Mouse (Mus musculus) neural tube, embryonic 14.5 days (tissue): ENCODE measurements around the gene Cdk5r2. TPM values are rescaled to one million over a fixed set of nuclear protein-coding genes. Genes with fewer than 3 reads are reported as not detected.
A peak's percentile ranks its signal among the peaks of the same experiment; 100 is the strongest.

Experiments used
- ATAC-seq: fragments of 200-750 bp; cut with Nextera tagmentation; 2 replicates; pipeline ENCODE4 v1.8.0; 2017; ENCODE audit warnings: low read depth, mild to moderate bottlenecking, moderate TSS enrichment, moderate library complexity
- H3K27ac ChIP-seq: fragments of 300-500 bp; sonication (generic); 2 replicates; pipeline ENCODE4 v1.5.1; 2014; ENCODE audit warnings: low read depth, mild to moderate bottlenecking, control low read depth, low read length, moderate library complexity, mixed read lengths
- H3K27me3 ChIP-seq: fragments of 300-500 bp; sonication (generic); 2 replicates; pipeline ENCODE4 v1.6.1; 2014; ENCODE audit warnings: low read length; ENCODE audit not compliant: control insufficient read depth, insufficient read depth
- H3K36me3 ChIP-seq: fragments of 300-500 bp; sonication (generic); 2 replicates; pipeline ENCODE4 v1.6.1; 2014; ENCODE audit warnings: low read length, mixed read lengths; ENCODE audit not compliant: control insufficient read depth, insufficient read depth
- H3K4me1 ChIP-seq: fragments of 300-500 bp; sonication (generic); 2 replicates; pipeline ENCODE4 v1.6.1; 2014; ENCODE audit warnings: low read length; ENCODE audit not compliant: control insufficient read depth, insufficient read depth
- H3K4me2 ChIP-seq: fragments of 300-500 bp; sonication (generic); 2 replicates; pipeline ENCODE4 v1.6.1; 2014; ENCODE audit warnings: mild to moderate bottlenecking, low read depth, low read length, control low read depth
- H3K4me3 ChIP-seq: fragments of 300-500 bp; sonication (generic); 2 replicates; pipeline ENCODE4 v1.5.1; 2014; ENCODE audit warnings: low read depth, low read length, control low read depth, mixed read lengths
- H3K9ac ChIP-seq: fragments of 300-500 bp; sonication (generic); replicated peaks from 2 replicates; pipeline ENCODE4 v1.6.1; 2014; ENCODE audit warnings: low read depth, mild to moderate bottlenecking, control low read depth, low read length, mixed read lengths
- H3K9me3 ChIP-seq: fragments of 300-500 bp; sonication (generic); 2 replicates; pipeline ENCODE4 v1.6.1; 2016; ENCODE audit warnings: low read length; ENCODE audit not compliant: control insufficient read depth
- WGBS: fragments of 180-500 bp; shearing (Covaris S2); extraction: QIAGEN DNeasy Blood & Tissue Kit; methylation state at CpG from one replicate; pipeline ENCODE4 v1.1.7; 2014; 5-methylcytosine and 5-hydroxymethylcytosine counted together
- polyA plus RNA-seq: library from polyadenylated mRNA; unstranded; fragments of >200 nt; fragmentation: Nextera tagmentation; extraction: Ambion mirVana; gene quantifications from 2 replicates; pipeline ENCODE4 v1.2.1, GENCODE M21; 2014

The Cdk5r2 gene
- 14.4 and 19.6 TPM in 2 replicates for polyA plus RNA-seq

DNA sequence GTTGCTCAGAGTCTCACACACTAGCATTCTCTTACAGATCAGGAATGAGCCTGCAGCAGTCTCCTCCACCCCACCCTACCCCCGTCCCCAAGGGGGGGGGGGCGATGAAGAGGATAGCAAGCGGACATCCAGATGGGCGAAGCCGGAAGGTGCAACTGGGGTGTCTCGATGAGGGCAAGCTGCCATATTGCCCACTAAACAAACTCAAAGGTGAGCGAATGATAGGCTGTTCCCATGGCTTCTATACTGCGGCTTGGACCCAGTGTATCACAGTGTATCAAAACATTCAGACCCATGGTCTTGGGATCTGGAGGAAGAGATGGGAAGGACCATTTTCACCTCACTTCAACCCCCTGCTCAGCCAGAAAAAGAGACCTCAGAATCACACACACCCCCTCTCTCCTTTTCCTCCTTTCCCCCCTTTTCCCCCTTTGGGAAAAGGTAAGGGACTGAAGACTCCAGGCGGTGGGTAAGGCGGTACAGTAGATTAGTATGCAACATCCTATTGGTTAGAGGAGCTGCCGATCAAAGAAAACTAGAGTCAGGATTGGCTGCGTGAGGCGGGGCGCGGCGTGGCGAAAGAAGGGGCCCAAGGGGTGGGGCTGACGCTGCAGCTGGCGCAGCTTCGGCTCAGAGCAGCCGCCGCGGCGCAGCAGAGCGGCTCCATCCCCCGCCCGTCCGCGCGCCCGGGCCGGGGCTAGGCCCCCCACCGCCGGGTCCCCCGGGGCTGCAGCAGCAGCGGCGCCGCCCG is at the start of gene Cdk5r2:
Cdk5r2 (plus strand) TSS at position 629 of the 751 bp plus-strand sequence.
- H3K4me1 ChIP-seq: peaks cover 24% of the 10 kb centered on the region
- peak within 1 kb of the TSS; percentile 93 for H3K9ac ChIP-seq
- 2% methylated on average over 39 of the region's 39 CpGs for WGBS
- peak within 1 kb of the TSS; percentile 83 for H3K4me2 ChIP-seq
- peak within 1 kb of the TSS; percentile 94 for H3K4me3 ChIP-seq
- H3K36me3 ChIP-seq: no peaks in the 10 kb centered on the region
- ATAC-seq: peak; percentile 90
- peak within 1 kb of the TSS; percentile 85 for H3K27ac ChIP-seq
- H3K9me3 ChIP-seq: no peaks in the 10 kb centered on the region
- H3K27me3 ChIP-seq: peaks cover 11% of the 10 kb centered on the region; the same call in 1 of the 2 replicates

DNA sequence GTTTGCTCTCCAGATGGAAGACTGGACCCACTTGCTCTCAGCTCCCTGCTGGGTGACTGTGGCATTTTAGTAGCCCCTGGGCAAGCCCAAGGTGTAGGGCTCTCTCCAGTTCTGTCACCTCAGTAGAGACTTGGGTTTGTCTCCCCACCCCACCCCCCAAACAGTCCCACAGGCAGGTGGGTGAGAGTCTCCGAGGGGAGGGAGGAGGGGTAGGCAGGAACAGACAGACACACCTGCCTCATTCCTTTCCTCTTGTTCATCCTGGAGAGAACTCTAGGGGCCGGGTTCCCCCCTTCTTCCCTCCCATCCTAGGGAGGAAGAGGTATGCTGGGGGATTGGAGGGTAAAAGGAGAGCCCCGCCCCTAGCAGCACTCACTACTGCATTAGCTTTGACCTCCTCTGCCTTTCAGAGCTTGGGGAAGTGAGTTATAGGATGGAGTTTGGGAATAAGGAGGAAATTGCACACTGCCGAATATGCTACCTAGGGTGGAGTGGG is 49.3 kb upstream of the Cdk5r2 start:
- peaks cover 27% of the 10 kb centered on the region for H3K27me3 ChIP-seq
- no peak overlapping the region for H3K27ac ChIP-seq
- no peak overlapping the region for H3K9ac ChIP-seq
- WGBS: 15% methylated on average over 4 of the region's 4 CpGs
- no peak overlapping the region for H3K4me2 ChIP-seq
- H3K9me3 ChIP-seq: no peaks in the 10 kb centered on the region
- H3K36me3 ChIP-seq: no peaks in the 10 kb centered on the region
- no peak for ATAC-seq
- no peak overlapping the region for H3K4me3 ChIP-seq
- peaks cover 27% of the 10 kb centered on the region for H3K4me1 ChIP-seq

DNA sequence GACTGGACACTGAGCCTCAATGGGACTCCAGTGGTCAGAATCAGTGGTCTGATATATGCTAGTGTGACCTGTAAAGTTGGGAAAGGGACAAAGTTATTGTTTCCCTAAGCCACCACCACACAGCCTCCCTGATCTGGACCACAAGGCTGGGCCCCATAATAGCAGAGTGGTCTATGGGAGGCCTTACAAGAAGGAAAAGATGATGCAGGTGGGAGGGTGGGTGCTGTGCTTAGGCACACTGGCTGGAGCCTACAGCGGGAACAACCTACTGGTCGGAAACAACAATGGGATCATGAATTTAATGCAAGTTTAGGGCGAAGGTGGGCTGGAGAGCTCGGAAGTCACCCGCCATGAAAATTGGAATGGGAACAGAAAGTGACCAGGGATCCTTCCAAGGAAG is 48.9 kb upstream of the Cdk5r2 start:
- WGBS: 22% methylated on average over 5 of the region's 5 CpGs
- Histone ChIP-seq H3K27ac (no peak overlapping the region), H3K36me3 (no peaks in the 10 kb centered on the region), H3K4me1 (peaks cover 22% of the 10 kb centered on the region), H3K4me2 (no peak overlapping the region), H3K27me3 (peaks cover 23% of the 10 kb centered on the region), H3K9ac (no peak overlapping the region), H3K9me3 (no peaks in the 10 kb centered on the region), H3K4me3 (no peak overlapping the region)
- ATAC-seq: no peak

DNA sequence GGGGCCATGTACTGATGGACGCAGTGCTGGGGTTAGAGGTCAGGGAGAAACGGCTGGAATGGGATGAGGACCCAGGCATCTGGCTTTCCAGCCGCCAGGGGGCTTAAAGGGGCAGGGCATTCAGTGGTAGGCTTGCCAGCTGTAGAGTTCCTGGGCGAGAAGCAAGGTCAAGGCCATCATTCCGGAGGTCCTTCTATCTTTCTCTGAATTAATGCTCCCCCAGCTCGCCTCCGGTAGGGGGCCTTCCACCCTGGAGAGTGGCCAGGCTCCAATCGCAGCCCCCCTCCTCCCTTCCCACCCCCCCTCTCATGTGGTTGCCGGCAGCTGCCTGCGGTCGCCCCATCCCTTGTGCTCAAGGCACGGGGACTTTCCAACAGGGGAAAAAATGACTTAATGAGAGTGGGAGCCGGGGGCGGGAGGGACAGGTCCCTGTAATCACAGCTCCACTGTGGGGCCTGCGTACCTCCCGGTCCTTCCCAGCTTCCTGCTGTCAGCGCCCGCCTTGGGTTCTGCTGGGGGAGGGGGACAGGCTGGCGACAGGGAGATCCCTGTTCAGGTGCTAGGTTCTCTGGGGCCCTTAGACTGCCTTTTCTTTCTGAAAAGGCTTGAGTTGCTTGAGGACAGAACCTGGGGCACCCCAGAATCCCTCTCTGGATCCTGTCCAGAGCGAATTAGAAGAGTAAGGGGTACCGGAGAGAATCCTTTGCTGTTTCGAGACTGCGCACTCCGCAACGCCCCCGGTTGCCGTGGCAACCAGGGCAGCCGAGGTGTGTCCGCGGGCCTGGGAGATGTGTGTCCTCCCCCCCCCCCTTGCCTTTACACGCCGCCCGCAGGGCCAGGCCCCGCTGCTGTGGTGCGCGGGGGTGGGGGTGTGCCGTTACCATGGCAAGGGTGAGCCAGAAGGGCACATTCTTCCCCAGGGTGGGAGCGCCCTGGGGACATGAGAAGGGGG is 48.1 kb upstream of the Cdk5r2 start:
- peak overlapping the region; percentile 17 for H3K9ac ChIP-seq
- H3K4me3 ChIP-seq: peak overlapping the region; percentile 31
- peaks cover 22% of the 10 kb centered on the region for H3K4me1 ChIP-seq
- under 1% methylated on average over 38 of the region's 38 CpGs for WGBS
- H3K9me3 ChIP-seq: no peaks in the 10 kb centered on the region
- H3K4me2 ChIP-seq: peak overlapping the region; percentile 64
- peak; percentile 32 for ATAC-seq
- no peak overlapping the region for H3K27ac ChIP-seq
- no peaks in the 10 kb centered on the region for H3K36me3 ChIP-seq
- H3K27me3 ChIP-seq: peaks cover 19% of the 10 kb centered on the region; the same call in 1 of the 2 replicates

DNA sequence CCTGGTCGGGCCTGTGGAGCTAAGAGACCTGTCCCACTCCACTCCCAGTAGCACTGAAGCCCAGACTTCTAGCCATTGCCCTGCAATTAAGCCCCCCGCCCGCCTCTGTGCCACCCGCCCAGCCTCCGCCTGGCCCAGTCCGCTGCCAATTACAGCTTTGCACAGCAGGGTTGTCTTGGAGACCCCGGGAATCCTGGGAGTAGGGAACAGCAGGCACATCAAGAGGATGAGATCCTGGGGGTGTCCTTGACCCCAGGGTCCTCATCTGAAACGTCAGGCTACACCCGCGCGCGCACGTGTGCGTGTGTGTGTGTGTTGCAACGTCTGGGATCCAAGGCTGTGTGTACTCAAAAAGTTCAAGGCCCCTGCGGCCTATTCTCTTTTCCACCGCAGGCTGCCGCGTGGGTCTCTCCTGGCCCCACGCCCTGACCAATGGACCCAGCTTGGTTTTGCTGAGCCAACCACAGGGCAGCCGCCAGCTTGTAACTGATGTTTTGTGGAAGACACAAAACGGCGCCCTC is 47.1 kb upstream of the Cdk5r2 start:
- Histone ChIP-seq H3K27me3 (peaks cover 12% of the 10 kb centered on the region; the same call in 1 of the 2 replicates), H3K4me1 (peaks cover 22% of the 10 kb centered on the region), H3K27ac (no peak overlapping the region), H3K9me3 (no peaks in the 10 kb centered on the region), H3K4me2 (peak overlapping the region; percentile 64), H3K36me3 (no peaks in the 10 kb centered on the region), H3K4me3 (no peak overlapping the region), H3K9ac (no peak overlapping the region)
- 2% methylated on average over 23 of the region's 23 CpGs for WGBS
- ATAC-seq: peak; percentile 18; the same call in 1 of the 2 replicates

DNA sequence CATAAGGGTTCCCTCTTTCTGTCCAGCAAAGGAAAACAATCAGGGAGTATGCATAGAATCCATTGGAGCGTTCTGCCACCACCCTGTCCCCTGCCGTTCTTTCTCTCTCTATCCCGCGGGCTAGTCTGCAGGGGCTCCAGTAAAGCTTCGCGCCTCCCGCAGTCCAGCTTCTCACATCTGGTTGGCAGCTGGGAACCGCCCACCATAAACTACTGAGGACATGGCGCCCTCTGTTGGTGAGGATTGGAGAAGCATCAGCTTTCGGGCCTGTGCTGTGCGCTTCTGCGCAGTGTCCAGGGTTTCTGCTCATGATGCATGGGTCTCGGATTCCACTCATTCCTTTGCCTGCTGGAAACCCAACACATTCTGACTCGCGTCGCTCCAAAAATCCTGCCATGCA is 46.7 kb upstream of the Cdk5r2 start:
- WGBS: 0% methylated on average over 16 of the region's 16 CpGs
- Histone ChIP-seq H3K4me3 (no peak overlapping the region), H3K27ac (no peak overlapping the region), H3K9ac (no peak overlapping the region), H3K9me3 (no peaks in the 10 kb centered on the region), H3K4me1 (peaks cover 22% of the 10 kb centered on the region), H3K36me3 (no peaks in the 10 kb centered on the region), H3K4me2 (peak overlapping the region; percentile 64), H3K27me3 (peaks cover 12% of the 10 kb centered on the region; the same call in 1 of the 2 replicates)
- peak; percentile 76 for ATAC-seq

DNA sequence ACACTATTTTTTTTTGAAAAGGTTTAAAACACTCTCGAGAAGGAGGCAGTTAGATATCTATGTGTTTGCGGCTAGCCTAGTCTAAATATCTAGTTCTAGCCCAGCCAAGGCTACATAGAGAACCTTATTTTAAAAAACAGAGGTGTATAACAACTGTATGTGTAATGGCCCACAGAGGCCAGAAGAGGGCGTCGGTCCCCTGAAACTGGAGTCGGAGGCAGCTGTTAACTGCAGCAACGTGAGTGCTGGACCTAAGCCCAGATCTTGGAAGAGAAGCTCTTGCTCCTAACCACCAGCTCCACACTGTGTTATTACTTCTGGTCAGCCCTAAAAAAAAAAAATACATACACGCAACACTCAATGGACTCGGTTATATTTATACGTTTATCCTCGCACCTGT is 45.7 kb upstream of the Cdk5r2 start:
- no peak for ATAC-seq
- peaks cover 9% of the 10 kb centered on the region; the same call in 1 of the 2 replicates for H3K27me3 ChIP-seq
- no peak overlapping the region for H3K4me2 ChIP-seq
- no peaks in the 10 kb centered on the region for H3K9me3 ChIP-seq
- H3K36me3 ChIP-seq: no peaks in the 10 kb centered on the region
- H3K27ac ChIP-seq: no peak overlapping the region
- WGBS: 54% methylated on average over 10 of the region's 10 CpGs
- H3K4me1 ChIP-seq: peaks cover 16% of the 10 kb centered on the region
- no peak overlapping the region for H3K9ac ChIP-seq
- H3K4me3 ChIP-seq: no peak overlapping the region

DNA sequence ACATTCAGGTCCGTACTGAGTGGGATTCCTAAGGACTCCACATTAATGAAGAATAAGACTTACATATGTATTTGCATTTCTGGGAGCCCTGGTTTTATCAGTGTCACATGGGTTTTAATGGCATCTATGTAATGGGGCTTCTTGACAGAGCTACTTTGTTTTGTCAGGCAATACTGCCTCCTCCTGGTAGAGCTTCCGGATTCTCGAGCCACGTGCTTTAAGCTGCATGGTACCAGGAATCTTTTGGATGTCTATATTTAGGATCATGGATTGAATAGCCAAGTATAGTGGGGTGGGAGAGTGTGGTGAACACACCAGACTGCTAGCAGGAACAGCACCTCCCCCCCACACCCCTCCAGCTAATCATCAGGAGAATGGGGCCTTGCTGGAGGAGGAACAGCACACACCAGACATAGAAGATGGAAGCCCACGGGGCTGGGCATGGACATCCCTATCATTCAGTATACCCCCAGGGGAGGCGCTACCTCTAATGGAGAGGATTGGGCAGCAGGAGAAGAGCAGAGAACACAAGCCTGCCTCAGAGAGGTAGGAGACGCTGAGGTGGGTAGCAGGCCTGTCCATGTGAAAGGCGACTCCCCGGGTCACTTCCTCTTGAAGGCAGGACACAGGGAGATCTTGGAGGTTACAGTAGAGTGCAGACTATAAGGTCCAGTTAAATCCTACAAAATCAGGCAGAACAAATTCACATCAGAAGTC is 39.6 kb upstream of the Cdk5r2 start:
- no peaks in the 10 kb centered on the region for H3K36me3 ChIP-seq
- no peak overlapping the region for H3K4me2 ChIP-seq
- no peaks in the 10 kb centered on the region for H3K27me3 ChIP-seq
- no peaks in the 10 kb centered on the region for H3K9me3 ChIP-seq
- 0 out of 2 replicates have a peak, but pooled peaks cover 4% of the 10 kb centered on the region for H3K4me1 ChIP-seq
- no peak overlapping the region for H3K4me3 ChIP-seq
- 78% methylated on average over 9 of the region's 9 CpGs for WGBS
- no peak overlapping the region for H3K9ac ChIP-seq
- H3K27ac ChIP-seq: no peak overlapping the region
- no peak for ATAC-seq
